Mouse (Mus musculus): ENCODE data around the gene Olfr486. TPM values are rescaled to one million over a fixed set of nuclear protein-coding genes. Genes with fewer than 3 reads are reported as not detected.

Olfr486 gene
- total RNA-seq (2023), result not detected

DNA sequence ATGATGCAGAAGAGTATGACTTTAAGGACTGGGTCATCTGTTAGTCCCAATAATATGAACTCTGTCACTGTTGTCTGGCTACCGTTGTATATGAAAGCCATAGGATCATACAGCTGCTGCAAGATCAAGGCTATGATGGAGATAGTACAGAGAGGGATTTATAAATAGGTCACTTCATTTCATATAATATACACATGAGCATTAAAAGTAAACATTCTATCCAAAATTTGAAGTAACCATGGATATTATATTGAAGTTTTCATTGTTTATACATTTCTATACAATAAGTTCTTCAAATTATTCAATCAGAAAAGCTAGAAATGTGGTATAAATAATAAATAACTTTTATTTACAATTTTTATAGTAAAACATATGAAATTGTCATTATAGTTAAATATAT, at the start of gene Olfr486:
Gene Olfr486 (minus strand): TSS at position 101 of the 400 bp plus-strand sequence.

DNA sequence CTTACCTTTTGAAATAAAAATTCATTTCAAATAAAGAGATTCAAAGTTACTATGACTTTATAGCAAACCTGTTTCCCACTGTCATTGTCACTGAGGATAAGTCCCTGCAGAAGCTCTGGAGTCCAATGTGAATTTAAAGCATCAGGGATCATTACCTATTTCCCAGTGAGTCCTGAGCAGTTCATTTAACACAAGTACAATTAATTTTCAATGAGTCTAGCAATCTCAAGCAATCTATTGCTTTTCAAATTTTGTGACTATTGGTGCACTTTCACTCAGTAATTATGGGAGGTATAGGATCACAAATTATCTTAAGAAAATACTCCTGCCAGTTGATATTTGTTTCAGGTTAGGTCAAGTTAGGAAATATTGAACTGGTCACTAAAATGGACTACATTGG, 42.0 kb upstream of the Olfr486 start, which contains the start of gene Olfr487:
Gene Olfr487 (minus strand): TSS at position 101 of the 400 bp plus-strand sequence.

DNA sequence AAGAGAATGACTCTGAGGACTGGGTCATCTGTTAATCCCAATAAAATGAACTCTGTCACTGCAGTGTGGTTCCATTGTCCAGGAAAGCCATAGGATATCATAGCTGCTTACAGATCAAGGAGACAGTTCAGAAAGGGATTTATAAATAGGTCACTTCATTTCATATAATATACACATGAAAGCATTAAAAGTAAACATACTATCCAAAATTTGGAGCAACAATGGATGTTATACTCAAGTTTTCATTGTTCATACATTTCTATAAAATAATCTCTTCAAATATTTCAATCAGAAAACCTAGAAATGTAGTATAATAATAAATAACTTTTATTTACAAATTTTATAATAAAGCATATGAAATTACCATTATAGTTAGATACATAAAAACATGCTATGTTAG, 12.8 kb downstream of the Olfr486 start, which contains the start of gene Olfr485:
Gene Olfr485 (minus strand): TSS at position 101 of the 400 bp plus-strand sequence.

DNA sequence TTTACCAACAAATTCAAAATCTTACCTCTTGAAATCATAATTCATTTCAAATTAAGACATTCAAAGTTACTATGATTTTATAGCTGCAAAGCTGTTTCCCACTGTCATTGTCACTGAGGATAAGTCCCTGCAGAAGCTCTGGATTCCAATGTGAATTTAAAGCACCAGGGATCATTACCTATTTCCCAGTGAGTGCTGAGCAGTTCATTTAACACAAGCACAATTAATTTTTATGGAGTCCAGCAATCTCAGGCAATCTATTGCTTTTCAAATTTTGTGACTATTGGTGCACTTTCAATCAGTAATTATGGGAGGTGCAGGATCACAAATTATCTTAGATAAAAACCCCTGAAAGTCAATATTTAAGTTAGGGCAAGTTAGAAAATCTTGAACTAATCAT, 45.2 kb downstream of the Olfr486 start, which contains the start of gene Olfr484:
Gene Olfr484 (minus strand): TSS at position 101 of the 400 bp plus-strand sequence.

Other genes starting within 250 kb of the Olfr486 start
- not detected for gene Olfr473, start 242.3 kb downstream of the Olfr486 start, total RNA-seq (2023)
- gene Olfr474, start 218.1 kb downstream of the Olfr486 start, total RNA-seq (2023), result not detected
- gene Olfr476, start 207.9 kb downstream of the Olfr486 start, total RNA-seq (2023), result not detected
- not detected for gene Olfr477, start 186.0 kb downstream of the Olfr486 start, total RNA-seq (2023)
- not detected for gene Olfr478, start 138.8 kb downstream of the Olfr486 start, total RNA-seq (2023)
- gene Olfr479, start 122.0 kb downstream of the Olfr486 start, total RNA-seq (2023), result not detected
- not detected for gene Olfr480, start 105.4 kb downstream of the Olfr486 start, total RNA-seq (2023)
- gene Olfr481, start 92.9 kb downstream of the Olfr486 start, total RNA-seq (2023), result not detected
- 1 to 10 TPM; 1.5 to 1.8 TPM for gene Olfr482, start 75.2 kb downstream of the Olfr486 start, total RNA-seq (2023)
- gene Olfr483, start 71.9 kb downstream of the Olfr486 start, total RNA-seq (2023), result not detected
- gene Olfr484, start 45.3 kb downstream of the Olfr486 start, total RNA-seq (2023), result not detected
- gene Olfr485, start 12.9 kb downstream of the Olfr486 start, total RNA-seq (2023), result not detected
- not detected for gene Olfr487, start 41.9 kb upstream of the Olfr486 start, total RNA-seq (2023)
- gene Olfr488, start 85.6 kb upstream of the Olfr486 start, total RNA-seq (2023), result not detected
- not detected for gene Olfr490, start 116.2 kb upstream of the Olfr486 start, total RNA-seq (2023)
- not detected for gene Olfr491, start 140.7 kb upstream of the Olfr486 start, total RNA-seq (2023)
- gene Olfr492, start 150.9 kb upstream of the Olfr486 start, total RNA-seq (2023), result not detected
- not detected for gene Olfr493, start 174.2 kb upstream of the Olfr486 start, total RNA-seq (2023)
- gene Olfr494, start 192.6 kb upstream of the Olfr486 start, total RNA-seq (2023), result not detected
- not detected for gene Olfr495, start 220.4 kb upstream of the Olfr486 start, total RNA-seq (2023)
- gene Olfr497, start 247.7 kb upstream of the Olfr486 start, total RNA-seq (2023), result not detected